Mouse (Mus musculus): Measurements from ENCODE around the gene Eral1. TPM values are rescaled to one million over a fixed set of nuclear protein-coding genes. Genes with fewer than 3 reads are reported as not detected.

Gene Eral1
- polyA plus RNA-seq, 1 experiment from 2014 or later, result 40.6 TPM

- H3K36me3 ChIP-seq, result peaks cover 63% of the 10 kb centered on the region
These were observed 49.6 kb downstream of the Eral1 start for GRCm38 (mm10) chr11:78030600-78030999.

GRCm38 (mm10) chr11:78029240-78029639 lies 50.9 kb downstream of the Eral1 start:
- H3K27me3 ChIP-seq (ENCODE audit: insufficient read depth, poor library complexity, severe bottlenecking), result no peaks in the 10 kb centered on the region; the same call in 1 of the 2 replicates
- H3K9me3 ChIP-seq, result no peaks in the 10 kb centered on the region
- peaks cover 34% of the 10 kb centered on the region for H3K4me1 ChIP-seq (replicated peaks)
- 89% methylated on average over 8 of the region's 8 CpGs for WGBS
- no peak overlapping the region for H3K4me3 ChIP-seq
- H3K27ac ChIP-seq, result no peak overlapping the region
- peaks cover 61% of the 10 kb centered on the region for H3K36me3 ChIP-seq
- no peak for DNase-seq (ENCODE audit: low spot score)

More at GRCm38 (mm10) chr11:78030600-78030999, 49.6 kb downstream of the Eral1 start:
- Histone ChIP-seq H3K4me3 (no peak overlapping the region), H3K4me1 (replicated peaks) (peaks cover 34% of the 10 kb centered on the region), H3K27me3 (ENCODE audit: insufficient read depth, poor library complexity, severe bottlenecking) (no peaks in the 10 kb centered on the region; the same call in 1 of the 2 replicates), H3K9me3 (no peaks in the 10 kb centered on the region), H3K27ac (no peak overlapping the region)
- DNase-seq (ENCODE audit: low spot score), result no peak
- WGBS, result 73% methylated on average over 2 of the region's 2 CpGs

DNA sequence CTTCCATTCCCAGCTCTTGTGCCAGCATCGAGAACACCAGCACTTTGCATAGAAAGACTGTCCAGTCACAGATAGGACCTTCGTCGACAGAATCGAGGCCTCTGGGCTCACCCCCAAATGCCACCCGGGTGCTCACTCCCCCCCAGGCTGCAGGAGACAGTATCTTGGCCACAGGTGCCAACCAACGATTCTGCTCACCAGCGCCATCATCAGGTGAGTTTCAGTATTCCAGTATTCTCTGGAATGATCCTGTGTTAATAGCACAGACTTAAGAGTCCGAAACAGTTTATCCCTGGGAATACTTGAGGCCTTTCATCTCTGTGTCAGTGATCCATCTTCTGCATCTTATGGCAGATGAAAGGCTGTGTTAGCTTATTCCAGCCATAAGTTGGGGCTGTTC lies 56.6 kb downstream of the Eral1 start:
- Histone ChIP-seq H3K36me3 (peaks cover 95% of the 10 kb centered on the region), H3K4me3 (no peak overlapping the region), H3K27me3 (ENCODE audit: insufficient read depth, poor library complexity, severe bottlenecking) (no peaks in the 10 kb centered on the region), H3K4me1 (replicated peaks) (no peaks in the 10 kb centered on the region), H3K9me3 (no peaks in the 10 kb centered on the region), H3K27ac (no peak overlapping the region)
- WGBS, result 85% methylated on average over 8 of the region's 8 CpGs
- peak; percentile 21 for DNase-seq (ENCODE audit: low spot score)

MicroRNAs within 50 kb of the gene (microRNA counts, 519-probe panel; counts per million panel counts)
- microRNA mmu-miR-144 (1,255 counts per million, percentile 77 among the panel's probes with 10 or more counts), microRNA mmu-miR-451 (1,255 counts per million, percentile 77 among the panel's probes with 10 or more counts)

Other genes starting within 250 kb of the Eral1 start
- gene Pipox, start 186.3 kb downstream of the Eral1 start, polyA plus RNA-seq (2016; fragmentation: Nextera tagmentation; extraction: Ambion mirVana), result 7.3 and 13.1 TPM in 2 replicates
- gene Sez6, start 149.6 kb downstream of the Eral1 start, polyA plus RNA-seq (2016; fragmentation: Nextera tagmentation; extraction: Ambion mirVana), result 8.8 and 19.3 TPM in 2 replicates
- 14.5 and 19.7 TPM in 2 replicates for gene Phf12, start 97.6 kb downstream of the Eral1 start, polyA plus RNA-seq (2016; fragmentation: Nextera tagmentation; extraction: Ambion mirVana)
- gene Dhrs13, start 48.1 kb downstream of the Eral1 start, polyA plus RNA-seq (2016; fragmentation: Nextera tagmentation; extraction: Ambion mirVana), result 16.6 and 17.0 TPM in 2 replicates
- gene Flot2, start 42.5 kb downstream of the Eral1 start, polyA plus RNA-seq (2016; fragmentation: Nextera tagmentation; extraction: Ambion mirVana), result 73.0 and 76.3 TPM in 2 replicates
- 29.2 and 33.8 TPM in 2 replicates for gene Fam222b, start 14.3 kb upstream of the Eral1 start, polyA plus RNA-seq (2016; fragmentation: Nextera tagmentation; extraction: Ambion mirVana)
- gene Traf4, start 85.2 kb upstream of the Eral1 start, polyA plus RNA-seq (2016; fragmentation: Nextera tagmentation; extraction: Ambion mirVana), result 124 and 163 TPM in 2 replicates
- 11.3 and 12.1 TPM in 2 replicates for gene Nek8, start 96.3 kb upstream of the Eral1 start, polyA plus RNA-seq (2016; fragmentation: Nextera tagmentation; extraction: Ambion mirVana)
- gene Tlcd1, start 96.3 kb upstream of the Eral1 start, polyA plus RNA-seq (2016; fragmentation: Nextera tagmentation; extraction: Ambion mirVana), result 7.0 and 8.9 TPM in 2 replicates
- gene Rpl23a, start 103.2 kb upstream of the Eral1 start, polyA plus RNA-seq (2016; fragmentation: Nextera tagmentation; extraction: Ambion mirVana), result 1,007 and 1,099 TPM in 2 replicates
- gene Rab34, start 108.0 kb upstream of the Eral1 start, polyA plus RNA-seq (2016; fragmentation: Nextera tagmentation; extraction: Ambion mirVana), result 71.8 and 80.5 TPM in 2 replicates
- 1.6 and 1.8 TPM in 2 replicates for gene Proca1, start 113.0 kb upstream of the Eral1 start, polyA plus RNA-seq (2016; fragmentation: Nextera tagmentation; extraction: Ambion mirVana)
- 53.6 and 63.8 TPM in 2 replicates for gene Sdf2, start 165.4 kb upstream of the Eral1 start, polyA plus RNA-seq (2016; fragmentation: Nextera tagmentation; extraction: Ambion mirVana)
- gene Supt6, start 165.6 kb upstream of the Eral1 start, polyA plus RNA-seq (2016; fragmentation: Nextera tagmentation; extraction: Ambion mirVana), result 35.0 and 36.3 TPM in 2 replicates
- 53.2 and 65.6 TPM in 2 replicates for gene 2610507B11Rik, start 181.4 kb upstream of the Eral1 start, polyA plus RNA-seq (2016; fragmentation: Nextera tagmentation; extraction: Ambion mirVana)
- 0.52 and 0.93 TPM in 2 replicates for gene BC030499, start 210.5 kb upstream of the Eral1 start, polyA plus RNA-seq (2016; fragmentation: Nextera tagmentation; extraction: Ambion mirVana)
- 53.2 and 62.7 TPM in 2 replicates for gene Spag5, start 221.1 kb upstream of the Eral1 start, polyA plus RNA-seq (2016; fragmentation: Nextera tagmentation; extraction: Ambion mirVana)
- 2.5 and 3.1 TPM in 2 replicates for gene Aldoc, start 242.6 kb upstream of the Eral1 start, polyA plus RNA-seq (2016; fragmentation: Nextera tagmentation; extraction: Ambion mirVana)
- 74.6 and 82.9 TPM in 2 replicates for gene Pigs, start 248.0 kb upstream of the Eral1 start, polyA plus RNA-seq (2016; fragmentation: Nextera tagmentation; extraction: Ambion mirVana)